Mouse (Mus musculus) Muller cell, postnatal 12 days (primary cell): ENCODE measurements around the gene Htr1a.

Experiments
- DNase-seq: peaks from one replicate; pipeline ENCODE4 v3.0.0-alpha.2; 2015; ENCODE audit errors: inconsistent ontology term

Gene Htr1a

GRCm38 (mm10) chr13:105443339-105443738 is at the start of gene Htr1a:
Gene Htr1a, plus strand, starts transcription at chr13:105443639.
- no peak for DNase-seq

- peak; percentile 71 for DNase-seq
These were observed 31.7 kb upstream of the Htr1a start for GRCm38 (mm10) chr13:105411535-105412326.

- no peak for DNase-seq
These were observed 31.1 kb upstream of the Htr1a start for GRCm38 (mm10) chr13:105412327-105412722.

- DNase-seq: no peak
These were observed 10.3 kb upstream of the Htr1a start for GRCm38 (mm10) chr13:105433141-105433540.

- no peak for DNase-seq
These were observed 9.8 kb upstream of the Htr1a start for GRCm38 (mm10) chr13:105433630-105434029.

- peak; percentile 23 for DNase-seq
These were observed 863 bp upstream of the Htr1a start for GRCm38 (mm10) chr13:105442576-105442975.

GRCm38 (mm10) chr13:105443871-105444237 is 415 bp downstream of the Htr1a start:
- DNase-seq: peak; percentile 15

GRCm38 (mm10) chr13:105444238-105444894 is 927 bp downstream of the Htr1a start:
- no peak for DNase-seq

- DNase-seq: no peak
These were observed 1.4 kb downstream of the Htr1a start for GRCm38 (mm10) chr13:105444895-105445281.

GRCm38 (mm10) chr13:105446239-105446638 is 2.8 kb downstream of the Htr1a start:
- DNase-seq: no peak

GRCm38 (mm10) chr13:105447695-105448094 is 4.3 kb downstream of the Htr1a start:
- DNase-seq: no peak

GRCm38 (mm10) chr13:105451536-105451935 is 8.1 kb downstream of the Htr1a start:
- no peak for DNase-seq
